Mouse (Mus musculus) embryonic facial prominence, embryonic 10.5 days (tissue): Measurements from ENCODE around the gene Klk1b3. TPM values are rescaled to one million over a fixed set of nuclear protein-coding genes. Genes with fewer than 3 reads are reported as not detected.
A peak's percentile ranks its signal among the peaks of the same experiment; 100 is the strongest.
"Not testable (repeated sequence)": the region's sequence is repeated elsewhere in the genome, so short reads cannot be mapped to it uniquely, and the experiment has no call there.

Experiments used
- DNase-seq: peaks from one replicate; pipeline ENCODE4 v3.0.0-alpha.2; 2017; ENCODE audit warnings: low spot score
- H3K27ac ChIP-seq: fragments of 300-500 bp; sonication (generic); replicated peaks from 2 replicates; pipeline ENCODE4 v1.5.1; 2016; ENCODE audit warnings: mild to moderate bottlenecking
- H3K27me3 ChIP-seq: fragments of 300-500 bp; sonication (generic); replicated peaks from 2 replicates; pipeline ENCODE4 v1.6.1; 2016; ENCODE audit warnings: low read depth, mild to moderate bottlenecking; ENCODE audit not compliant: poor library complexity, severe bottlenecking
- H3K36me3 ChIP-seq: fragments of 300-500 bp; sonication (generic); replicated peaks from 2 replicates; pipeline ENCODE4 v1.6.1; 2016; ENCODE audit warnings: mild to moderate bottlenecking, moderate library complexity
- H3K4me1 ChIP-seq: fragments of 300-500 bp; sonication (generic); 2 replicates; pipeline ENCODE4 v1.6.1; 2016
- H3K4me3 ChIP-seq: fragments of 300-500 bp; sonication (generic); 2 replicates; pipeline ENCODE4 v1.5.1; 2016; ENCODE audit warnings: mild to moderate bottlenecking, moderate library complexity
- H3K9me3 ChIP-seq: fragments of 300-500 bp; sonication (generic); 2 replicates; pipeline ENCODE4 v1.6.1; 2016; ENCODE audit warnings: mild to moderate bottlenecking
- WGBS: fragments of 180-500 bp; shearing (Covaris S2); methylation state at CpG from one replicate; pipeline ENCODE4 v1.1.7; 2016; 5-methylcytosine and 5-hydroxymethylcytosine counted together
- polyA plus RNA-seq: library from polyadenylated mRNA; unstranded; fragments of >200 nt; fragmentation: Nextera tagmentation; extraction: Ambion mirVana; gene quantifications from 2 replicates; pipeline ENCODE4 v1.2.1, GENCODE M21; 2016

Klk1b3 gene
- polyA plus RNA-seq, 1 experiment from 2014 or later = not detected

DNA sequence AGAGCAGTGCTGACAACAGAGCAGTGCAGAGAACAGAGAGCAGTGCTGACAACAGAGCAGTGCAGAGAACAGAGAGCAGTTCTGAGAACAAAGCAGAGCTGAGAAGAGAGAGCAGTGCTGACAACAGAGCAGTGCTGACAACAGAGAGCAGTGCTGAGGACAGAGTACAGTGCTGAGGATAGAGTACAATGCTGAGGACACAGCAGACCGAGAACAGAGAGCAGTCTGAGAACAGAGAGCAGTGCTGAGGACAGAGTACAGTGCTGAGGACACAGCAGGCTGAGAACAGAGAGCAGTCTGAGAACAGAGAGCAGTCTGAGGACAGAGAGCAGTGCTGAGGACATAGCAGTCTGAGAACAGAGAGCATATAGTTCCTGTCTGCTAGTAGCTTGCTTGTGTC, 42.7 kb downstream of the Klk1b3 start:
- no peak overlapping the region for H3K4me3 ChIP-seq
- DNase-seq = no peak
- H3K27ac ChIP-seq = no peak overlapping the region
- H3K36me3 ChIP-seq = no peaks in the 10 kb centered on the region
- H3K9me3 ChIP-seq = no peaks in the 10 kb centered on the region
- peaks cover 7% of the 10 kb centered on the region for H3K4me1 ChIP-seq
- 62% methylated on average over 1 of the region's 1 CpGs for WGBS
- no peaks in the 10 kb centered on the region for H3K27me3 ChIP-seq

DNA sequence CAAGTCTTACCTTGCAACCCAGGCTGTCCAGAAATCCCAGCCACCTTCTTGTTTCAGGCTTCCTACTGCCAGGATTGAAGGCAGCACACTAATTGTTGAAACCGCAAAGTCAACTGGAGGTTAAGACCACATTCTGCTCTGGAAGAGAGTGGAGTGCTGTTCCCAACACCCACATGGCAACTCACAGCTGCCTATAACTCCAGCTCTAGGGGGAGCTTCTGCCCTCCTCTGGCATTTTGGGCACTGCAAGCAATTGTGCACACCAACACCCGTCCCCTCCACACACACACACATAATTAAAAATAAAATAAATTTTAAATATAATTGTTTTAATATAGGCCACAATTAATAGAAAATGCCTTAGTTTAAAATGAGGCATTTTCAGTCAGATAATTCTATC, 43.2 kb downstream of the Klk1b3 start:
- DNase-seq = no peak
- no peak overlapping the region for H3K4me3 ChIP-seq

DNA sequence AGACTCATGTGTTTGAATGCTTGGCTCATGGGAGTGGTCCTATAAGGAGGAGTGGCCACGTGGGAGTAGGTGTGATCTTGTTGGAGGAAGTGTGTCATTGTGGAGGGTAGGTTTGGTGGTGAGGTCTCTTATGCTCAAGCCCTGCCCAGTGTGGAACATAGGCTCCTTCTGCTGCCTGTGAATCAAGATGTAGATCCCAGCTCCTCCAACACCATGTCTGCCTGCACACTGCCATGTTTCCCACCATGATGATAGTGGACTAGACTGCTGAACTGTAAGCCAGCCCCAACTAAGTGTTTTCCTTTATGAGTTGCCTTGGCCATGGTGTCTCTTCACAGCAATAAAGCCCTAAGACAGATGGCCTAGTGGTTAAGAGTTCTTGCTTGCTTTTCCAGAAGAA, 46.1 kb downstream of the Klk1b3 start:
- DNase-seq = no peak
- 72% methylated on average over 1 of the region's 1 CpGs for WGBS

More for the DNA sequence above, 43.2 kb downstream of the Klk1b3 start:
- WGBS = 67% methylated on average over 2 of the region's 2 CpGs
- Histone ChIP-seq H3K27me3 (no peaks in the 10 kb centered on the region), H3K4me1 (peaks cover 7% of the 10 kb centered on the region), H3K36me3 (no peaks in the 10 kb centered on the region), H3K9me3 (no peaks in the 10 kb centered on the region), H3K27ac (no peak overlapping the region)

DNA sequence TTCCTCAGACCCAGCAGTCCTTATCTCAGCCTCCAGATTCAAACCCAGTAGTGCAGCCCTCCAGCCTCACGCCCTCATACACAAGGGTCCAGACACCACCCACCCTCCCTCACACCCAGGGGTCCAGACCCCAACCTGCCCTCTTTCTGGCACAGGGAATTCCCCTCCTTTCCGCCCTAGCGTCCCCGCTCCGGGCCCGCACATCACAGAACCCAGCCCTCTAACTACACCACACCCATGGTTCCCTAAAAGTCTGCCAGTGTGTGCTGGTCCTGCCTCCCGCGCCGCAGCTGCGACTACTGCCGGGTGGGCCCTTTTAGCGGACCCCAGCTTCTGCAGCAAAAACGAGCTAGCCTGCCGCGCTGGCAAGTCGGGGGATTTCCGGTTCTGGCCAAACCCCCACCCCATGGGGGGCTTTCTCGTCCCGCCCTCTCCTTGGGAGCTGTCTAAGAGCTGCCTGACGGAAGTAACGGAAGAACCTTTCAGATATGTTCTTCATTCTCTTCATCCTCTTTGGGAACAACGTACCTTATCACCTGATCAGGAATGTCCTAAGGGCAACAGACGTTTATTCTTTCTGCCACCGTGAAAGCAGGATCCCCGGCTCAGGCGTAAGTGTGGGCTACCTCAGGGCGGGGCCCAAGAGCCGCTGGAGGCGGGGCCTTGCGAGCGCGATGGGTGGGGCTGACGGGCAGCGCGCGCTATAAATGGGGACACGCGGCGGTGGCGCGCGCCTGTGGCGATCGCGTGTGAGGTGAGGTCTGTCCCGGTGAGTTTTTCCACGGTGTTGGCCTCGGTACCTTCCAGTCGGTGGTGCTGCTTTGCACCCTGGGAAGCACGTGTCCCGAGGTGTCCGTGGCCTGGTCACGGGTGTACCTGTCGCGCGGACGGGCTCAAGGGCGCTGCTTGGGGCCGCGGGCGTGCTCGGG, 48.3 kb downstream of the Klk1b3 start, which contains the start of the genes 1700028J19Rik and 2410002F23Rik:
Gene 1700028J19Rik, minus strand, starts transcription at position 641 of the 929 bp plus-strand sequence.
Gene 2410002F23Rik, plus strand, starts transcription at position 668 of the 929 bp plus-strand sequence.
- Histone ChIP-seq H3K27me3 (no peaks in the 10 kb centered on the region), H3K4me1 (peaks cover 20% of the 10 kb centered on the region), H3K27ac (peak within 1 kb of the TSS; percentile 98), H3K4me3 (peak within 1 kb of the TSS; percentile 91), H3K36me3 (peaks cover 36% of the 10 kb centered on the region), H3K9me3 (no peaks in the 10 kb centered on the region)
- peak; percentile 92 for DNase-seq
- WGBS = under 1% methylated on average over 62 of the region's 62 CpGs

More for the DNA sequence above, 46.1 kb downstream of the Klk1b3 start:
- peaks cover 16% of the 10 kb centered on the region for H3K4me1 ChIP-seq
- no peak overlapping the region for H3K4me3 ChIP-seq
- no peaks in the 10 kb centered on the region for H3K27me3 ChIP-seq
- H3K9me3 ChIP-seq = no peaks in the 10 kb centered on the region
- no peak overlapping the region for H3K27ac ChIP-seq
- peaks cover 14% of the 10 kb centered on the region for H3K36me3 ChIP-seq

DNA sequence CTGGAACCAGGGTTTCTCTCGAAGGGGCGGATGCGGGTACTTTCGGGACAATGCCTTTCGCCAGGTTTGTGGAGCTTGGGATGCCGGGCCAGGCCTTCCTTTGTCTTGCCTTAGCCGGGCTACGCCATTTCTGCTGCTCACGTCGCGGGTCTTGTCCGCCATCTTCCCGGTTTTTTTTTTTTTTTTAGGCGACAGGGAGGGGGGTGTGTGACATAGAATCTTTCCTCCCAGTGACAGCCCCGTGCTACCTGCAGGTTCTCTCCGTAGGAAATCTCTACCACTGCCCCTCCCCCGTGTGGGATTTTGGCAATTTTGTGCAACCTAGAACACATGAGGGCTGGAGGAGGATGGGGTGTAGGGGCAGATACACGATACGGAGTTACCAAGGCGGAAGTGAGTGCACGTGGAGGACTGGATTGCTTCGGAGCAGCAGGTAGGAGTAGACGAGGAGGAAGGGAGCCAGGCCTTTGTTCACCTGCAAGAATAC, 49.0 kb downstream of the Klk1b3 start:
- peaks cover 20% of the 10 kb centered on the region for H3K4me1 ChIP-seq
- DNase-seq = peak; percentile 69

DNA sequence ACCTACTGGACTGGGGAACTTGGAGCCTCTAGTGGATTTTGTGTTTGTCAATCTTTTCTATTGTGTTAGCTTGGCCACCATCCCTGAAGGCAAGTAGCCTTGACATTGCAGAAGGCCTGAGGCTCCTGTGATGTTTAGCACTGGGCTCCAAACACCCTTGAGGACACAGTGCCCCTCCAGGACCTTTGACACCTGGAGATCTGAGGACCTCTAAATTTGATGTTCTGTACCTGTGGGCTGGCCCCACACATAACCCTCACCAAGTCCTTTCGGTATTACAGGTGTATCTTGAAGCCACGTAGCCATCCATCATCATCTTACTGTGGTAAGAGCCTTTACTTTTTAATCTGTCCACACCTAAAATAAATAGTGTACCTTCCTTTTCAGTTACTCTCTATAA, 50.0 kb downstream of the Klk1b3 start:
- Histone ChIP-seq H3K36me3 (peaks cover 52% of the 10 kb centered on the region), H3K27me3 (no peaks in the 10 kb centered on the region), H3K4me1 (peaks cover 20% of the 10 kb centered on the region), H3K27ac (no peak overlapping the region), H3K9me3 (no peaks in the 10 kb centered on the region), H3K4me3 (peak overlapping the region; percentile 91)
- DNase-seq = no peak
- WGBS = 90% methylated on average over 2 of the region's 2 CpGs

More for the DNA sequence above, 49.0 kb downstream of the Klk1b3 start:
- WGBS = under 1% methylated on average over 23 of the region's 23 CpGs
- peak overlapping the region; percentile 98 for H3K27ac ChIP-seq
- no peaks in the 10 kb centered on the region for H3K27me3 ChIP-seq
- H3K4me3 ChIP-seq = peak overlapping the region; percentile 91
- peaks cover 42% of the 10 kb centered on the region for H3K36me3 ChIP-seq
- H3K9me3 ChIP-seq = no peaks in the 10 kb centered on the region

DNA sequence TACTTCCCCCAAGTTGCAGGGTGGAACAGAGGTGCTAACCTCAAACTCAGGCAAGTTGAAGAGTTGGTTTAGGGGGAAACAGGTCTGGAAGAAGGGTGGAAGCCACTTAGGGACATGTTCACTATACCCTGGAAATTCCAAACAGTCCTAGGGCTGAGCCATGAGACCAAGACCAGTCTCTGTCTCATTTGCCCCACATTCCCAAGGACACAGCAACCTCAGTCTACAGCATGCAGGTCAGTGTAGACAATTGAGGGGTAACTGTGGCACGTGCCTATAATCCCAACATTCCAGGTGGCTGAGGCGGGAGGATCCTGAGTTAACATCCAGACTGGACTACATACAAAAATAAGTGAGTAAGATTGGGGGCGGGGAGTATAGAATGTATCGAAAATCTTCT, 51.3 kb downstream of the Klk1b3 start:
- 96% methylated on average over 4 of the region's 4 CpGs for WGBS
- Histone ChIP-seq H3K9me3 (no peaks in the 10 kb centered on the region), H3K27ac (no peak overlapping the region), H3K27me3 (no peaks in the 10 kb centered on the region), H3K4me1 (peaks cover 20% of the 10 kb centered on the region), H3K4me3 (peak overlapping the region; percentile 91; the same call in 1 of the 2 replicates), H3K36me3 (peaks cover 64% of the 10 kb centered on the region)
- no peak for DNase-seq

DNA sequence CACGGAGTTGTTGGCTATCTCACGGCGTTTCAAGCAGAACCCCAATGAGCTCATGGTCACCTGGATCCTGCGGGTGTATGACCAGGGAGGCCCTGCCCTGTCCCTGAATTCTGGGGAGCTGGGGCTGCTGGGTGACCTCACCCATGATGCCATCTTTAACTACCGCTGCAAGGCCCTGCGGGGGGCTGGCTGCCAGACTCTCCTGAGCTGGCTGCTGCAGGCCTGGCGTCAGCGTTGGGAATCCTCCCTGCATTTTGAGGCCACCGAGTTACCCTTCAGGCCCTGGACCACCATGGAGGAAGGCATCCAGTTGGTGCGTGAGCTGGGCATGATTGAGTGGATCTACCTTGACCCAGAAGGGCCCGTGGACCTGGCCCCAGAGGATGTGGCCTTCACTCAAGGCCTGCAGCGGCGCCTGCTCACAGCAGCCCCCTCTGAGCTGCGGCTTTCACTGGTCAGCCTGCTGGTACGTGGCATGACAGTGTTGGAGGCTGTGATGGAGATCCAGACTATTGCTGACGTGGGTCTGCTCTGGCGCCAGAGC, 52.8 kb downstream of the Klk1b3 start:
- H3K27ac ChIP-seq, H3K27me3 ChIP-seq, H3K4me3 ChIP-seq, DNase-seq, H3K9me3 ChIP-seq: not testable (repeated sequence)
- 92% methylated on average over 17 of the region's 17 CpGs for WGBS
- H3K36me3 ChIP-seq = peaks cover 74% of the 10 kb centered on the region
- peaks cover 16% of the 10 kb centered on the region for H3K4me1 ChIP-seq

Other genes with a start within 250 kb of the Klk1b3 start
- not detected in 2 replicates for gene Klk1b8, start 247.5 kb upstream of the Klk1b3 start, polyA plus RNA-seq
- gene Klk1b1, start 231.4 kb upstream of the Klk1b3 start, polyA plus RNA-seq = not detected in 2 replicates
- gene Klk1b9, start 222.1 kb upstream of the Klk1b3 start, polyA plus RNA-seq = not detected in 2 replicates
- not detected in 2 replicates for gene Klk1b11, start 202.3 kb upstream of the Klk1b3 start, polyA plus RNA-seq
- gene Klk1b26, start 186.0 kb upstream of the Klk1b3 start, polyA plus RNA-seq = not detected in 2 replicates
- gene Klk1b27, start 145.9 kb upstream of the Klk1b3 start, polyA plus RNA-seq = not detected in 2 replicates
- gene Klk1b21, start 95.9 kb upstream of the Klk1b3 start, polyA plus RNA-seq = not detected in 2 replicates
- gene Klk1b22, start 85.5 kb upstream of the Klk1b3 start, polyA plus RNA-seq = not detected in 2 replicates
- gene Klk1b16, start 61.4 kb upstream of the Klk1b3 start, polyA plus RNA-seq = not detected in 2 replicates
- gene Klk1b24, start 10.0 kb upstream of the Klk1b3 start, polyA plus RNA-seq = not detected in 2 replicates
- not detected in 2 replicates for gene Klk1b4, start 9.2 kb downstream of the Klk1b3 start, polyA plus RNA-seq
- not detected in 2 replicates for gene Klk1b5, start 17.8 kb downstream of the Klk1b3 start, polyA plus RNA-seq
- not detected in 2 replicates for gene Klk1, start 27.2 kb downstream of the Klk1b3 start, polyA plus RNA-seq
- 0.10 TPM in 1 of 2 replicates, not detected in the other for gene Gm36864, start 38.0 kb downstream of the Klk1b3 start, polyA plus RNA-seq
- 1.1 TPM in 2 replicates for gene 1700028J19Rik, start 48.5 kb downstream of the Klk1b3 start, polyA plus RNA-seq
- gene 2410002F23Rik, start 48.5 kb downstream of the Klk1b3 start, polyA plus RNA-seq = 197 and 214 TPM in 2 replicates
- gene Acp4, start 59.2 kb downstream of the Klk1b3 start, polyA plus RNA-seq = 0.16 TPM in 1 of 2 replicates, not detected in the other
- gene Gm15517, start 63.3 kb downstream of the Klk1b3 start, polyA plus RNA-seq = not detected in 2 replicates
- gene Clec11a, start 108.7 kb downstream of the Klk1b3 start, polyA plus RNA-seq = 1.5 and 1.8 TPM in 2 replicates
- gene Shank1, start 112.1 kb downstream of the Klk1b3 start, polyA plus RNA-seq = 0.80 and 0.97 TPM in 2 replicates
- gene Syt3, start 185.9 kb downstream of the Klk1b3 start, polyA plus RNA-seq = 1.8 and 2.4 TPM in 2 replicates
- gene 1700008O03Rik, start 187.6 kb downstream of the Klk1b3 start, polyA plus RNA-seq = 1.1 and 1.9 TPM in 2 replicates
- 0.68 and 1.1 TPM in 2 replicates for gene Lrrc4b, start 230.8 kb downstream of the Klk1b3 start, polyA plus RNA-seq